Mouse (Mus musculus) thymus, adult 2 months (tissue): ENCODE results near the gene Trim41. TPM values are rescaled to one million over a fixed set of nuclear protein-coding genes. Genes with fewer than 3 reads are reported as not detected.
"Not testable (repeated sequence)": the region's sequence is repeated elsewhere in the genome, so short reads cannot be mapped to it uniquely, and the experiment has no call there.

Experiments
- DNase-seq: peaks from one replicate; pipeline ENCODE4 v3.0.0; 2021
- H3K27ac ChIP-seq: fragments of 200-500 bp; 2 replicates; pipeline ENCODE4 v1.5.1; 2012; ENCODE audit warnings: low read length, control low read depth; ENCODE audit not compliant: control insufficient read depth, insufficient read depth
- H3K27me3 ChIP-seq: fragments of 200-500 bp; 2 replicates; pipeline ENCODE4 v1.6.1; 2012; ENCODE audit warnings: mild to moderate bottlenecking, low read length, moderate library complexity, mixed read lengths; ENCODE audit not compliant: control insufficient read depth, insufficient read depth
- H3K36me3 ChIP-seq: fragments of 200-500 bp; 2 replicates; pipeline ENCODE4 v1.6.1; 2012; ENCODE audit warnings: mild to moderate bottlenecking, low read length, moderate library complexity; ENCODE audit not compliant: control insufficient read depth, insufficient read depth
- H3K4me1 ChIP-seq: fragments of 200-500 bp; replicated peaks from 2 replicates; pipeline ENCODE4 v1.6.1; 2012; ENCODE audit warnings: low read length; ENCODE audit not compliant: control insufficient read depth, insufficient read depth
- H3K4me3 ChIP-seq: fragments of 200-500 bp; 2 replicates; pipeline ENCODE4 v1.5.1; 2012; ENCODE audit warnings: mild to moderate bottlenecking, low read length, control low read depth, moderate library complexity; ENCODE audit not compliant: control insufficient read depth, insufficient read depth
- CTCF ChIP-seq: fragments of 200-500 bp; IDR thresholded peaks from 2 replicates; pipeline ENCODE4 v1.5.1; 2012; ENCODE audit warnings: mild to moderate bottlenecking, control low read depth, low read length, moderate library complexity, borderline replicate concordance; ENCODE audit not compliant: control insufficient read depth, poor library complexity, insufficient read depth; ENCODE audit errors: extremely low read depth
- POLR2A ChIP-seq: fragments of 200-500 bp; IDR thresholded peaks from 2 replicates; pipeline ENCODE4 v1.6.1; 2012; ENCODE audit warnings: mild to moderate bottlenecking, low read length, control low read depth, moderate library complexity; ENCODE audit not compliant: control insufficient read depth, poor library complexity, insufficient read depth; ENCODE audit errors: extremely low read depth
- whole genome bisulfite sequencing: fragments of 180-500 bp; shearing (Covaris S2); methylation state at CpG from one replicate; pipeline ENCODE4 v1.1.7; 2018; 5-methylcytosine and 5-hydroxymethylcytosine counted together
- polyA plus RNA-seq: library from polyadenylated mRNA; depleted of rRNA; stranded (reverse); fragments of >200 nt; gene quantifications from 2 replicates; pipeline ENCODE4 v1.2.3, GENCODE M21; 2012

The Trim41 gene
- polyA plus RNA-seq, 1 experiment, result 41.7 TPM

GRCm38 (mm10) chr11:48833731-48834639 lies 16.8 kb upstream of the Trim41 start:
- no peaks in the 10 kb centered on the region for H3K27me3 ChIP-seq
- peak overlapping the region; percentile 72 for H3K27ac ChIP-seq
- H3K4me3 ChIP-seq, result peak overlapping the region; percentile 58
- no peaks in the 10 kb centered on the region for H3K36me3 ChIP-seq
- under 1% methylated on average over 30 of the region's 30 CpGs for WGBS
- H3K4me1 ChIP-seq, result peaks cover 21% of the 10 kb centered on the region
- peak; percentile 92 for DNase-seq
- no peak for TF ChIP-seq CTCF
- TF ChIP-seq POLR2A, result no peak

- Histone ChIP-seq H3K27ac (no peak overlapping the region), H3K4me1 (peaks cover 15% of the 10 kb centered on the region), H3K36me3 (no peaks in the 10 kb centered on the region), H3K4me3 (no peak overlapping the region), H3K27me3 (no peaks in the 10 kb centered on the region)
- 14% methylated on average over 9 of the region's 9 CpGs for WGBS
- no peak for DNase-seq
- TF ChIP-seq CTCF (no peak), POLR2A (no peak)
Measured at GRCm38 (mm10) chr11:48833078-48833730, 16.1 kb upstream of the Trim41 start.

- Histone ChIP-seq H3K27ac (no peak overlapping the region), H3K27me3 (peaks cover 12% of the 10 kb centered on the region; the same call in 1 of the 2 replicates), H3K36me3 (no peaks in the 10 kb centered on the region), H3K4me1 (peaks cover 6% of the 10 kb centered on the region; the same call in 1 of the 2 replicates), H3K4me3 (no peak overlapping the region)
- WGBS, result 94% methylated on average over 2 of the region's 2 CpGs
- no peak for DNase-seq
- no peak for TF ChIP-seq POLR2A
- no peak for TF ChIP-seq CTCF
Measured at GRCm38 (mm10) chr11:48831273-48831672, 14.1 kb upstream of the Trim41 start.

- Histone ChIP-seq H3K27me3 (peaks cover 12% of the 10 kb centered on the region; the same call in 1 of the 2 replicates), H3K4me3 (no peak overlapping the region), H3K36me3 (no peaks in the 10 kb centered on the region), H3K27ac (no peak overlapping the region), H3K4me1 (peaks cover 6% of the 10 kb centered on the region; the same call in 1 of the 2 replicates)
- TF ChIP-seq POLR2A (no peak), CTCF (no peak)
- no peak for DNase-seq
- 78% methylated on average over 2 of the region's 2 CpGs for WGBS
Measured at GRCm38 (mm10) chr11:48830279-48830678, 13.1 kb upstream of the Trim41 start.

GRCm38 (mm10) chr11:48827926-48828325 lies 10.8 kb upstream of the Trim41 start:
- Histone ChIP-seq H3K36me3 (no peaks in the 10 kb centered on the region), H3K4me1 (peaks cover 11% of the 10 kb centered on the region), H3K27me3 (peaks cover 25% of the 10 kb centered on the region), H3K4me3 (no peak overlapping the region), H3K27ac (no peak overlapping the region)
- 95% methylated on average over 6 of the region's 6 CpGs for WGBS
- TF ChIP-seq CTCF (no peak), POLR2A (no peak)
- DNase-seq, result no peak

- Histone ChIP-seq H3K4me1 (peaks cover 10% of the 10 kb centered on the region), H3K27me3 (peaks cover 25% of the 10 kb centered on the region), H3K27ac (no peak overlapping the region), H3K36me3 (no peaks in the 10 kb centered on the region), H3K4me3 (peak overlapping the region; percentile 7; the same call in 1 of the 2 replicates)
- WGBS, result 12% methylated on average over 6 of the region's 6 CpGs
- TF ChIP-seq POLR2A (no peak), CTCF (no peak)
- DNase-seq, result no peak
Measured at GRCm38 (mm10) chr11:48826752-48827096, 9.6 kb upstream of the Trim41 start.

GRCm38 (mm10) chr11:48825979-48826751 lies 9.0 kb upstream of the Trim41 start, which contains the start of the genes Trim7 and Gm12184:
Gene Trim7, plus strand, starts transcription at chr11:48826140.
Gene Gm12184, minus strand, starts transcription at chr11:48826655.
- WGBS, result 4% methylated on average over 71 of the region's 92 CpGs
- H3K27ac ChIP-seq, DNase-seq, H3K4me1 ChIP-seq, H3K36me3 ChIP-seq: not testable (repeated sequence)
- peaks cover 25% of the 10 kb centered on the region for H3K27me3 ChIP-seq
- peak within 1 kb of the TSS; percentile 34 for H3K4me3 ChIP-seq
